Mouse (Mus musculus) E14TG2a.4 (cell line): ENCODE measurements at regions not wholly inside any gene's neighbourhood (a gene's known extent, or its start where the extent isn't known, plus 50 kb on each side); places are given as distances from the start of the nearest gene placed in this dataset.

Experiments
- H3K27me3 ChIP-seq: 2 replicates; pipeline ENCODE4 v1.6.1; 2014; ENCODE audit warnings: low read length, control low read depth; ENCODE audit not compliant: insufficient read depth
- H3K36me3 ChIP-seq: 2 replicates; pipeline ENCODE4 v1.6.1; 2014; ENCODE audit warnings: low read length, control low read depth; ENCODE audit not compliant: insufficient read depth
- H3K4me1 ChIP-seq: replicated peaks from 2 replicates; pipeline ENCODE4 v1.6.1; 2014; ENCODE audit warnings: low read depth, low read length, control low read depth
- H3K4me3 ChIP-seq: replicated peaks from 2 replicates; pipeline ENCODE4 v1.5.1; 2014; ENCODE audit warnings: mild to moderate bottlenecking, low read length
- H3K9me3 ChIP-seq: 2 replicates; pipeline ENCODE4 v1.6.1; 2014; ENCODE audit warnings: low read length, control low read depth
- CTCF ChIP-seq: conservative IDR thresholded peaks from 2 replicates; pipeline ENCODE4 v1.5.1; 2014; ENCODE audit warnings: low read length
- NANOG ChIP-seq: IDR thresholded peaks from 2 replicates; pipeline ENCODE4 v1.6.1; 2014; ENCODE audit warnings: borderline replicate concordance, low read length, mixed read lengths
- POU5F1 ChIP-seq: IDR thresholded peaks from 2 replicates; pipeline ENCODE4 v1.6.1; 2014; ENCODE audit warnings: low read length, borderline replicate concordance

DNA sequence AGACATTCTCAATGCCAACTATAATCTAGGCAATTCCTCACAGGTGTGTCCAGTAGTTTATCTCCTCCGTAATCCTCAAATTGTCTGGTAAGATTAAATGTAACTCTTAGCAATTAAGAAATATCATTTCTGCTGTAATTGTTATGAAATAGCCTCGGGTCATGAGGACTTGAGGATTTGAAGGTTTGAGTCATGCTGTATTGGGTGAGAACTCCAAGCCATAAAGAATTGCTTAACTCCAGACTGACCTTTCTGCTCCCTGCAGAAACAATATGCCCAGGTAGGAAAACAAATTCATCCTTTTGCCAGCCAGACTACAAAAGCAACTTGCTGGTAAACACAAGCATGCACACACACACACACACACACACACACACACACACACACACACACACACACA, 190.8 kb upstream of the Kynu start:
- Histone ChIP-seq H3K36me3 (peaks cover 20% of the 10 kb centered on the region), H3K4me1 (no peaks in the 10 kb centered on the region), H3K27me3 (no peaks in the 10 kb centered on the region), H3K4me3 (no peak overlapping the region), H3K9me3 (peaks cover 44% of the 10 kb centered on the region)
- no peak for TF ChIP-seq CTCF
- TF ChIP-seq POU5F1 = no peak
- TF ChIP-seq NANOG = no peak

DNA sequence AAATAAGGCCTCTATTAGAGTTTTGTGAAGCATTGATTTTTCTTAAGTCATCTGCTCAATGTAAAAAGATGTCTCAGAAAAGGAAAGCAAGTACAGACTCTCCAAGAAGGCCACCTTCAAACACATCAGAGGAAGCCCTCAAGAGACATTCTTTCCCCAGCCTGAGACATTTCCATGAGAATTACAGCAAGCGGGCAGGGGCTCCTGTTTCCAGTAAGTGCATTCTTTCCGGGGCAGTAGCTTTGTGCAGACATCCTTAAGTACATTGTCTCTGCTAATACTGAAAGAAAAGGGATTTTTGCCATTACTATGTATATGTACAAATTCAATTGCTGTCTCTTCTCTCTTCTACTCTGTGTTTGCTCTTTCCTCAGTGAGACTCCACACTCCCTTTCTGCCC, 189.3 kb upstream of the Kynu start:
- Histone ChIP-seq H3K4me3 (no peak overlapping the region), H3K36me3 (peaks cover 20% of the 10 kb centered on the region), H3K27me3 (no peaks in the 10 kb centered on the region), H3K9me3 (peaks cover 59% of the 10 kb centered on the region), H3K4me1 (no peaks in the 10 kb centered on the region)
- TF ChIP-seq NANOG (peak; percentile 76; the same call in 1 of the 2 replicates), CTCF (no peak)

DNA sequence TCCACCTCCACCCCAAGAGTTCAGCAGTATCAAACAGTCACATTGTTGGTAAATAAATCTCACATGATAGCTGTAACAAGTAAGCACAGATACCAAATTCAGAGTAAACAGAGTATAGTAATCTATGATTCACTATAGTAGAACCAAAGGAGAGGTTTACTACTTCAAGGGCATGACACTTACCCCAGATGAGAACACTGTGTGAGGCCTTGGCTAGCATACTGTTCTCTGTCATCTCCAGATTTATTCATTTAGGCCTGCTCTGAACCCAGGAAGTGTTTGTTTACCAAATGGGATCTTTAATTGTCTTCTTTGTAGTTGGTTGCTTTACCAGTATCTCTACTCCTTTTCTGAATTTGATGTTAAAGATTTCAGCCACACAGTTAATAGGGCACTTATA, 151.8 kb upstream of the Kynu start:
- H3K27me3 ChIP-seq = no peaks in the 10 kb centered on the region
- TF ChIP-seq POU5F1 = no peak
- no peak for TF ChIP-seq NANOG
- no peaks in the 10 kb centered on the region for H3K36me3 ChIP-seq
- H3K9me3 ChIP-seq = no peaks in the 10 kb centered on the region
- no peaks in the 10 kb centered on the region for H3K4me1 ChIP-seq
- H3K4me3 ChIP-seq = no peak overlapping the region

DNA sequence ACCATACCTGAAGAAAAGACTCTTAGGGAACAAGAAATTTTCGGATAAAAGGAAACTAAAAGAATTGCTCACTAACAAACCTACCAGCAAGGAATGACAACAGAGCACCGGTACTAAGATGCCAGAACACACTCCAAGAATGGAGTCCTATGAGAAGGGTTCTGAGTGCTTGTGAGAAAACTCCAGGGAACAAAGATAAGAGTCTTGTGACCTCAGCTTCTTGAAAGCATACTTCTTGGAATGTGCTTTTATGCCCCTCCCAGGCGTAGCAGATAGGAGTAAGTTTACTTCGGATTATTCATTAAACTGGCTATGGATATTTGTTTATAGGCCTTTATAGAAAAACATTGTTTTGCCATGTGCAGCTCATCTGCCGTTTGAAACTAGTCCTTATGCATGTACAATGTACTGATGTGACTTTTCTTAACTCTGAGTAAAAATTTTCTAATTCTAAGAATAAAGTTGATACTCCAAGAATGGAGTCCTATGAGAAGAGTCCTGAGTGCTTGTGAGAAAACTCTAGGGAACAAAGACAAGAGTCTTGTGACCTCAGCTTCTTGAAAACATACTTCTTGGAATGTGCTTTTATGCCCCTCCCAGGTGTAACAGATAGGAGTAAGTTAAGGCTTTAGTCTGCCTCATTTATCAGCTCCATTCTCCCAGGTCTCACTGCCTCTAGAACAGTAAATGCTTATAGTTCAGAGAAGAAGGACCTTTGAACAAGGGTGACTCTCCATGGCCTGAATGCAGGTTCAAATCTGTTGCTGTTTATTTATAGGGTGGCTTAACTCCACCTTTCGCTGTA, 150.8 kb upstream of the Kynu start:
- Histone ChIP-seq H3K4me1 (no peaks in the 10 kb centered on the region), H3K36me3 (no peaks in the 10 kb centered on the region), H3K9me3 (no peaks in the 10 kb centered on the region), H3K27me3 (no peaks in the 10 kb centered on the region), H3K4me3 (no peak overlapping the region)
- TF ChIP-seq CTCF = no peak
- TF ChIP-seq NANOG = no peak
- TF ChIP-seq POU5F1 = no peak

DNA sequence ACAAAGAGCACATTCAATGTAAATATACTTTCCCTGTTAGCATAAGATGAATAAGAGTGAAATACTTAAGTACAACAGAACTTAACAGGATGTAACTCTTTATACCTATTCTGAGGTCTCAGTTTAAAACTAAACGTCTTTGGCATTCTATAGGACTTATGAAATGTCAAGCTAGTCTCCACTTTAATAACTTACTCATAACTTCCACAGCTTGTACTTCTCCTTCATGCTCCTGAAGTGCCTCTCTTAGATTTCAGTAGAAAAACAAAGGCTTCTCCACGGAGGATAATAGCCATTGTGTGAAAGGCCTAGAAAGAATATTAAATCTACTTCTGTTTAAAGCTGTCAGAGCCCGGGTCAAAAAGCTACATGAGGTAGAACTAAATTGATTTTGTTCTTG, 117.9 kb upstream of the Kynu start:
- Histone ChIP-seq H3K4me3 (no peak overlapping the region), H3K4me1 (no peaks in the 10 kb centered on the region), H3K27me3 (no peaks in the 10 kb centered on the region), H3K9me3 (no peaks in the 10 kb centered on the region), H3K36me3 (no peaks in the 10 kb centered on the region)
- TF ChIP-seq POU5F1 = no peak

DNA sequence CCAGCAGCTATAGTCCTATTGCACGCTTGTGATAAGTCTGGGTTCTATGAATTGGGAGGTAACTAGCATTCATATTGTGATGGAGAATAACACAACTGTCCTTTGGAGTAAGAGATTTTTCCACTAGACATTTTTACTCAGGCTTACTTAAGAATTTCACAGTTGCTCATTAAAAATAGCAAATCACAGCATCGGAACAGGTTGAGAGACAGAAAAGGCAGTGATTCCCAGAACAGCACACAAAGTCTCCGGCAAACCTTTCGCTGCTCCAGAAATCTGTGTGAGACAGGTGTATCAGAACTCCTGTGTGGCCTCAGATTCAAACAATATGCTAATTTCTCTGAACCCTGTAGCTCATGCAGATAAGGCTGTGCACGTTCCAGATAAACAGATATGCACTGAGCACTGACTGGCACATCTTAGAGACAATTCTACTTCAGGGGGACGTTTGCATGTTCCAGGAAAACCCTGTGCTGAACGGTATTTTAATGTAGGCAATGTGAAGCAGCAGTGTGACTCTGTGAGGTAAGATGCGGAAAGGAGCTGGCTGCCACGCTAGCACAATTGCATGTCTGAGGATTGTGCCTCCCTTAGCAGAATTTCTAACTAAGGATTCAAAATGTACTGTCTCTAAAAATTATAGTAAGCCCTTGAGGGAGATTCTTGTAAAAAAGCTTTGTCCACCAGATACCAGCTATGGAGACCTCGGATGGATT, 99.8 kb upstream of the Kynu start:
- TF ChIP-seq NANOG (no peak), CTCF (no peak), POU5F1 (no peak)
- H3K36me3 ChIP-seq = no peaks in the 10 kb centered on the region
- H3K4me1 ChIP-seq = no peaks in the 10 kb centered on the region
- H3K4me3 ChIP-seq = no peak overlapping the region
- H3K27me3 ChIP-seq = no peaks in the 10 kb centered on the region
- no peaks in the 10 kb centered on the region for H3K9me3 ChIP-seq

DNA sequence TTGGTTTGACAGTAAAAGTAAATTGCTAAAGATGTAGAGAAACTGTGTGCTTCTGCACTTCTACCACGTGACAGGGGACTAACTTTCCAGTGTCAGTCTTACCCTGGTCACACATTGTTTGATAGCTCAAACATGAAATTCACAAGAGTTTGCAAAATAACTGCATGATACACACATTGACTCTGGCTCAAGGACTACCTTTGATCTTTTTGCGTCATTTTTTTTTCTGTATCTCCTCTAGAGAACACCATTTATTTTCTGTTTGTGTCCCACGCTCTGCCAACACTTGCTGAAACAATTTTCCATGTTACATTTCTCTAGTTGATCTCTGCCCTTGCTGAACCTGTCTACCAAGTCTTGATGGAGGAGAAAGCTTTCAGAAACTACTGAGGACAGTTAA, 86.0 kb upstream of the Kynu start:
- TF ChIP-seq POU5F1 = no peak
- TF ChIP-seq CTCF = no peak
- TF ChIP-seq NANOG = no peak
- Histone ChIP-seq H3K4me3 (no peak overlapping the region), H3K4me1 (no peaks in the 10 kb centered on the region), H3K27me3 (no peaks in the 10 kb centered on the region), H3K36me3 (no peaks in the 10 kb centered on the region), H3K9me3 (no peaks in the 10 kb centered on the region)

DNA sequence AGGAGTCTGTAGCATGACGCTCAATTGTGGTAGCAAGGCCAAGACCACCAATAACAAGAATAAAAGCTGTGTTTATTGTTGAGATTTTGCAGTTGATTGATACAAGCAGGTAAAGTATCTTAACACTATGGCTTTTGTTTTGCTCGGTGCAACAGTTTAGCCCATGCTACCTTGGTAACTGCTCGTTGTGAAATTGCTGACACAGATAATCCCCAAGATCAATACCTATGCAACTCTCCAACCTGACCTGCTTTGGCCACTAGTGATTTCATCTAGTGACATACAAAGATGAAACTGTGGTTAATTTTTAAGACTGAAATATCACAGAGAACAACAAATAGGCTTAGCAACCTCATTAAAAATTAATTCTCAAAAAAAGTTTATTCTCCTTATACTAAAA, 85.2 kb upstream of the Kynu start:
- TF ChIP-seq POU5F1 (no peak), CTCF (no peak), NANOG (no peak)

More for the DNA sequence above, 85.2 kb upstream of the Kynu start:
- H3K9me3 ChIP-seq = no peaks in the 10 kb centered on the region
- no peaks in the 10 kb centered on the region for H3K27me3 ChIP-seq
- no peaks in the 10 kb centered on the region for H3K36me3 ChIP-seq
- H3K4me1 ChIP-seq = no peaks in the 10 kb centered on the region
- no peak overlapping the region for H3K4me3 ChIP-seq
